Mouse (Mus musculus) ES-E14 (cell line): ENCODE data around the gene Fbn1. TPM values are rescaled to one million over a fixed set of nuclear protein-coding genes. Genes with fewer than 3 reads are reported as not detected.

Experiments used
- DNase-seq: peaks from one replicate; pipeline ENCODE4 v3.0.0-alpha.2; 2013; ENCODE audit warnings: low read depth, low spot score
- H3K27ac ChIP-seq: 2 replicates; pipeline ENCODE4 v1.5.1; 2012; ENCODE audit warnings: low read depth, mild to moderate bottlenecking, low read length, moderate library complexity, mixed read lengths; ENCODE audit not compliant: poor library complexity, insufficient read depth, severe bottlenecking
- H3K36me3 ChIP-seq: 2 replicates; pipeline ENCODE4 v1.6.1; 2012; ENCODE audit warnings: mild to moderate bottlenecking, low read length, moderate library complexity, mixed read lengths; ENCODE audit not compliant: control insufficient read depth, poor library complexity, insufficient read depth, severe bottlenecking
- H3K4me1 ChIP-seq, 2 experiments: fragments of 150-350 bp in 1 of 2; sonication (generic) in 1 of 2; 2 replicates each; pipeline ENCODE4 v1.6.1; 2012; ENCODE audit warnings: low read length in 2 of 2, mild to moderate bottlenecking in 1 of 2, mixed read lengths in 1 of 2; ENCODE audit not compliant: control insufficient read depth in 2 of 2, insufficient read depth in 2 of 2, poor library complexity in 1 of 2
- H3K4me3 ChIP-seq, 2 experiments: fragments of 150-350 bp in 1 of 2; sonication (generic) in 1 of 2; 2 replicates each; pipeline ENCODE4 v1.5.1; 2012; ENCODE audit warnings: low read length in 2 of 2, low read depth in 1 of 2, mild to moderate bottlenecking in 1 of 2, mixed read lengths in 1 of 2; ENCODE audit not compliant: insufficient read depth in 1 of 2, poor library complexity in 1 of 2, severe bottlenecking in 1 of 2
- H3K9ac ChIP-seq: 2 replicates; pipeline ENCODE4 v1.6.1; 2012; ENCODE audit warnings: low read depth, mild to moderate bottlenecking, low read length, mixed read lengths; ENCODE audit not compliant: poor library complexity, insufficient read depth, severe bottlenecking
- H3K9me3 ChIP-seq: fragments of 150-350 bp; sonication (generic); 2 replicates; pipeline ENCODE4 v1.6.1; 2012; ENCODE audit warnings: low read depth, mild to moderate bottlenecking, low read length; ENCODE audit not compliant: control insufficient read depth, insufficient read depth
- CHD2 ChIP-seq: IDR thresholded peaks from 2 replicates; pipeline ENCODE4 v1.6.1; 2014; ENCODE audit warnings: mild to moderate bottlenecking, low read depth, low read length, inconsistent platforms
- HCFC1 ChIP-seq: IDR thresholded peaks from 2 replicates; pipeline ENCODE4 v1.6.1; 2012; ENCODE audit warnings: low read length, inconsistent platforms, borderline replicate concordance; ENCODE audit not compliant: insufficient read depth
- MAFK ChIP-seq: IDR thresholded peaks from 2 replicates; pipeline ENCODE4 v1.6.1; 2014; ENCODE audit warnings: mild to moderate bottlenecking, low read depth, low read length, inconsistent platforms; ENCODE audit not compliant: insufficient read depth
- ZC3H11A ChIP-seq: IDR thresholded peaks from 2 replicates; pipeline ENCODE4 v1.6.1; 2012; ENCODE audit warnings: low read depth, mild to moderate bottlenecking, inconsistent platforms, low read length, borderline replicate concordance
- ZNF384 ChIP-seq: IDR thresholded peaks from 2 replicates; pipeline ENCODE4 v1.6.1; 2012; ENCODE audit warnings: low read depth, low read length, inconsistent platforms
- in situ Hi-C, 2 experiments: fragments of 600-800 bp; cut with MboI; formaldehyde crosslinking; loops; one replicate each; pipeline ENCODE4 v1.15.1; 2025; ENCODE audit warnings: low sequenced_read_pairs in 2 of 2, inconsistent platforms in 1 of 2; ENCODE audit not compliant: unreplicated experiment in 2 of 2
- total RNA-seq: library from RNA; depleted of rRNA; stranded (reverse); fragments of 300-350 nt; gene quantifications from 2 replicates; pipeline ENCODE4 v1.2.3, GENCODE M21; 2012

Gene Fbn1
- total RNA-seq, 1 experiment = 9.6 TPM

DNA sequence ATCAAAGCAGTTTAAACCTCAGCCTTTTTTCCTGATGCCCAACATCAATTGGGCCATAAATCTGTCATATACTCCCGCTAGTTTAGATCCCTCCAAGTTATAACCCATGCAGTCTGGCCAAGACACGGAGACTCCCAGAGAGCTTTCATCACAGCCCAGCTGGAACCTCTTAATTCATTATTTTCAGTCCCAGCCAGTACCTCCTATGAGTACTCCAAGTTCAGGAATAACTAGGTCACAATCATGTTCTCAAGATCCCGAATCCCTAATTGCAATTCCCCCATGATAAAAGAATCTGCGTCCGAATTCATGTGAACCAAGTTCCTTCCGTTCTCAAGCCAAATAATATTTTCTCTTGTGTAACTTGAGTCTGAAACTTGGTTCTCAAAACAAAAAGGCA lies 58.9 kb downstream of the Fbn1 start:
- Histone ChIP-seq H3K27ac (no peak overlapping the region), H3K9me3 (no peaks in the 10 kb centered on the region), H3K9ac (no peak overlapping the region), H3K36me3 (no peaks in the 10 kb centered on the region), H3K4me3 (no peak overlapping the region), H3K4me1 (no peaks in the 10 kb centered on the region)
- DNase-seq = no peak
- in situ Hi-C loops = no loop called here
- TF ChIP-seq ZNF384 = no peak
- TF ChIP-seq HCFC1 = no peak
- TF ChIP-seq MAFK = no peak

DNA sequence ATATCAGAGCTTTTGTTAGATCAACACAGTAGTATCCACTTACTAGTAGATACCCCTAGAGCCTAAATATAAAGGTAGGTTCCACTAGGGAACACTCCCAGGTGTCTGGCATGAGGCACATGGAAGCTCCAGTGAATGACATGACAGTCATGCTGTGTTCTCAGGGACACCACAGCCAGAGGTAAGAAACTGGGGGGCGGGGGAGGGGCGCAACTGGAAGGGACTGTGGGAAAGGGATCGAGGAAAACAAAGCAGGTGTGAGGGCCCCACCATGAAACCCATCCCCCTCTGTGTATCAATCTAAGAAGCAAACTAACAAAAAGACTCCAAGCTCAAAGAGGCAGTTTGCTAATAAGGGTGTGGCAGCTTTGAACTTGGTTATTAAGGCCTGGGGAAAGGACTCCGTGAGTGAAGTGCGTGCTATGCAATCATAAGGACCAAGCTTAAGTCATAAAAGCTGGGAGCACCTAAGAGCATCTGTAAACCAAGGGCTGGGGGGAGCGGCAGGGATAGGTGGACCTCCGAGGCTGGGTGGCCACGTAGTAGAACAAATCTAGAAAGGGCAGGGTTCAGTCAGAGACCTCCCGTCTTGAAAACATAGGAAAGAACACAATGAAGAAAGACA lies 60.4 kb downstream of the Fbn1 start:
- Histone ChIP-seq H3K4me3 (no peak overlapping the region), H3K9me3 (no peaks in the 10 kb centered on the region), H3K27ac (no peak overlapping the region), H3K4me1 (no peaks in the 10 kb centered on the region), H3K9ac (no peak overlapping the region), H3K36me3 (no peaks in the 10 kb centered on the region)
- in situ Hi-C loops = no loop called here
- DNase-seq = no peak
- no peak for TF ChIP-seq ZNF384
- no peak for TF ChIP-seq CHD2
- TF ChIP-seq ZC3H11A = no peak
- no peak for TF ChIP-seq HCFC1
- TF ChIP-seq MAFK = no peak

DNA sequence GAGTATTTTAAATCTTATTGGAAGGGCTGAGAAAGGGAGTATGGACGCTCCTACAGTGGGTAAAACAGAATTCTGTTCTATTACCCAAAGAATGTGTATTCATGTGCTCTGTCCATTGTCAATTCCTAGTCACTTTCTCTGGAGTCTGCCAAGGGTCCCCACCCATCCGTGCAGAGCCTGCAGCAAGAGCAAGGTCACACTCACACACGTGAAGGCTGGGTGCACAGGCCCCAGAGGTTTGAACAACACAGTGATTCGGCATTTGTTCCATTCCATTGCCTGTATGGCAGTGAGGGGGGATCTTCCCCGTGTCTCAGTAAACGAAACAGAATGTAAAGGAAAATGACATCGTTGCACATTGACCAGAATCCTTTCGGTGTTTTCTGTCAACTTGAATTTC lies 69.4 kb downstream of the Fbn1 start:
- H3K27ac ChIP-seq = no peak overlapping the region
- no peak overlapping the region for H3K9ac ChIP-seq
- DNase-seq = no peak
- TF ChIP-seq MAFK = no peak
- TF ChIP-seq CHD2 = no peak
- TF ChIP-seq ZNF384 = no peak
- no peak for TF ChIP-seq HCFC1
- no peak for TF ChIP-seq ZC3H11A
- H3K4me3 ChIP-seq = no peak overlapping the region
- H3K9me3 ChIP-seq = no peaks in the 10 kb centered on the region
- H3K4me1 ChIP-seq = no peaks in the 10 kb centered on the region
- no peaks in the 10 kb centered on the region for H3K36me3 ChIP-seq
- in situ Hi-C loops = no loop called here

DNA sequence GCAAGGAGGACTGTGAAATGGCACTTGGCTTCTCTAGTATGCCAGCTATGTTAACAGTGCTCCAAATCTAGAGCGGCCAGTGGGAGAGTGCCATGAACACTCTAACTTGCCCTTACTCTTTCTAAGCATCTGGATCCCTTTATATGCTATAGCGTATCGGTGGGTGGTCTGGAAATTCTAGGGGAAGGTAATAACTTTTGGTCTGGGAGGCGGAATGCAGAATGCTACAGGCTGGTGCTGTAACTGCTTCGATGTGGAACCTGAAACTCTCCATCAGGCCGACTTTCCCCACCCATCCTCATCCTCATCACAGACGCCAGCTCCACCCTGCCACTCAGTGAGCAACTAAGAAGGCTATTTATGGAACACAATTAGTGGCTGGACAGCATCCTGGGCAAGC lies 71.6 kb downstream of the Fbn1 start:
- Histone ChIP-seq H3K9me3 (no peaks in the 10 kb centered on the region), H3K4me1 (no peaks in the 10 kb centered on the region), H3K4me3 (no peak overlapping the region), H3K27ac (no peak overlapping the region), H3K36me3 (no peaks in the 10 kb centered on the region), H3K9ac (no peak overlapping the region)
- in situ Hi-C loops = no loop called here
- TF ChIP-seq ZNF384 (no peak), ZC3H11A (no peak), CHD2 (no peak), MAFK (no peak), HCFC1 (no peak)
- no peak for DNase-seq

DNA sequence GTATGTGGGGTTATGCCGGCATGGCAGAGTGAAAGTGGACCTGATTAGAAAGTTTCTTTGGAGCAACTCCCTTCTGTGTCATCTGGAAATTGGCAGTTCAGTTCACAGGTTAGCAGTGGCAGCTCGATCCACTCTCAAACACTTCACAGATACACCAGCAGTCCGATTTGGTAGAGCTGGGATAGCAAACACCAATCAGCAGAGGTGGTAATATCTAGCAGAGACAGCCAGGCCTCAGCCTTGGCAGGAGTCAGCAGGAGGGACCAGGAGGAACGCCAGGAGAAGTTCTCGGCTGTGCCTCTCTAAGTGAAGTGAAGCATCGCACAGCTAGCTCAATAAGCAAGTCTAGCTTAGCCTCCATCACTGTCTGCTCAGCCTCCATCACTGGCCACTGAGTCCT lies 74.3 kb downstream of the Fbn1 start:
- no peaks in the 10 kb centered on the region for H3K4me1 ChIP-seq
- TF ChIP-seq ZNF384 (no peak), CHD2 (no peak), HCFC1 (no peak), MAFK (no peak), ZC3H11A (no peak)
- DNase-seq = no peak
- H3K9me3 ChIP-seq = no peaks in the 10 kb centered on the region
- H3K4me3 ChIP-seq = no peak overlapping the region
- no peak overlapping the region for H3K9ac ChIP-seq
- in situ Hi-C loops = no loop called here
- H3K27ac ChIP-seq = no peak overlapping the region
- no peaks in the 10 kb centered on the region for H3K36me3 ChIP-seq
